Mouse (Mus musculus): Measurements from ENCODE around the gene Mtf2. TPM values are rescaled to one million over a fixed set of nuclear protein-coding genes. Genes with fewer than 3 reads are reported as not detected.
A peak's percentile ranks its signal among the peaks of the same experiment; 100 is the strongest.
"Not testable (repeated sequence)": the region's sequence is repeated elsewhere in the genome, so short reads cannot be mapped to it uniquely, and the experiment has no call there.

Mtf2 gene
- total RNA-seq, 2 experiments from 2014 or later, result 32.2 to 39.2 TPM

DNA sequence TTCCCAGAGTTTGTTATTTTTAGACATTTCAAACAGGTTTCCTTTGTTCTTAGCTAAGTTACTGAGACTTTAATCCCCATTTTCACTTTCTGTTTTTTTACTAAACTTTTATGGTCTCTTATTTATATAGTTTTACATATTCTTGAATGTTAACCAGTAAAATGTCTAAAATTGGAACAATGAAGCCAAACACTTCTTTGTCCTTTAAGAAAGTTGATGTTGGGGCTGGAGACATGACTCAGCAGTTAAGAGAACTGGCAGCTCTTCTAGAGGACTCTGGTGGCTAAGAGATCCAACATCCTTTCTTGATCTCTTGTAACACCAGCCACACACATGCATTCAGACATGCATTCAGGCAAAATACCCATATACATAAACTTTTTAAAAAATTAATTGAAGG lies 14.1 kb downstream of the Mtf2 start:
- no peak for DNase-seq (ENCODE audit: low spot score in 2 of 2)

- DNase-seq (ENCODE audit: low spot score in 2 of 2), result no peak
These were observed 16.9 kb downstream of the Mtf2 start for GRCm38 (mm10) chr5:108082380-108082779.

DNA sequence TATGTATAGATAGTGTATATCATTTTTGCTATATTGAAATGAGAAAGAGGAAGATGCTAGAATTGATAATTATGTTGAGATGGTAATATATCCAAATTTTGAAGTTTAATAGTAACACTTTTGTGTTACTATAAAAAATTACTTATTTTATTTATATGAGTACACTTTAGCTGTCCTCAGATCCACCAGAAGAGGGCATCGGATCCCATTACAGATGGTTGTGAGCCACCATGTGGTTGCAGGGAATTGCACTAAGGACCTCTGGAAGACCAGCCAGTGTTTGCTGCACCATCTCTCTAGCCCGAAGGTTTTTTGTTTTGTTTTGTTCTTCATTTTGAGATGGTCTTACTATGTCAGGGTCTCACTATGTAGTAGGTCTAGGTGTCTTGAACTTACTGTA lies 20.0 kb downstream of the Mtf2 start:
- DNase-seq (ENCODE audit: low spot score in 2 of 2), result no peak

GRCm38 (mm10) chr5:108092731-108093130 lies 27.3 kb downstream of the Mtf2 start:
- not testable (repeated sequence) for DNase-seq (ENCODE audit: low spot score in 2 of 2)

DNA sequence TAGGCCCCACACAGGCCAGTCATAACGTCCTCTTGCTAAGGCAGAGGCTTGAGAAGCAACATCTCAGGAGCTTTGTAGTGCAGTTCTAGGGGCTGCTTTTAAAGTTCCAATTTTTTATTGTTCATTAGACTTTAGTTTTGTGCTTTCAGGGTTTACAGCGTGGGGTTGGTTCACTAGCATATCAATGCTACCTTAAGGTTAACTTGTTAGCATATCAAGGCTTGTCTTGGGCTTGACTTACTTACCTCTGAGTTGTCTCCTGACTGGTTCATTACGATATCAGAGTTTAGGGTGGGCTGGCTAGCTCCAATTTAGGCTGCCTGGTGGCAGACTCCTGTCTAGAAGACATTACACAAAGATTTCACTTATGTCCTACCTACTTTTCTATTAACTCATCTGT lies 32.2 kb downstream of the Mtf2 start:
- DNase-seq (ENCODE audit: low spot score in 2 of 2), result no peak

DNA sequence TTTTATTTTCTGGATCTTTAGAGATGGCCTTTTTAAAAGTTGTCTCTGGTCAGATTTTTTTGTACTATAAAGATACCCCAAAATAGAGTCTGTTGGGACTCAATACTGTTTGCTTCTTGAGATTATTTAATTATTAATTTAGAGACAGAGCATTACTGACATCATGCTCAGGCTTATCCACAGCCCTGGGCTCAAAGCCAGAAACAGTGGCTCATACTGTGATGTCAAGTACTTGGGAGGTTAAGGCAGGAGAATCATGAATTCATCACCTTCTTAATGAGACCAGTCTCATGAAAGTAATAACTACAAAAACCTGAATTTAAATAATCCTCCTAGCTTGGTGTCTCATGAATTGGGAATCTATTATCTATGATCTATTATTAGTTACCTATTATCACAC lies 34.7 kb downstream of the Mtf2 start:
- DNase-seq (ENCODE audit: low spot score in 2 of 2), result no peak

DNA sequence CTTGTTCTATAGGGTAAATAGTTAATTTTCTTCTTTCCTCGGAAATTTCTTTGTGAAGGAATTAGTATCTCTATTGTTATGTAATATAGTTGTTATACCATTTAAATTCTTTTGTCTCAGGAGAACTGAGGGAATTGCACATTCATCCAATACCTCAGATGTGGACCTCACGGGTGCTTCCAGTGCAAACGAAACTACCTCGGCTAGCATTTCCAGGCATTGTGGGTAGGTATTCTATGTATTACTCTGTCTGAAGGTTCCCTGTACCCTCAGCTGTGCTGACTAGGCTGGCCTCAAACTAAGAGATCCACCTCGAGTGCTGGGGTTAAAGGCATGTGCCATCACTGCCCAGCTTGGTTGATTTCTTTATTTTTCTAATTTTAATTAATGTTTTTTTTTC lies 38.8 kb downstream of the Mtf2 start:
- no peak for DNase-seq (ENCODE audit: low spot score in 2 of 2)

DNA sequence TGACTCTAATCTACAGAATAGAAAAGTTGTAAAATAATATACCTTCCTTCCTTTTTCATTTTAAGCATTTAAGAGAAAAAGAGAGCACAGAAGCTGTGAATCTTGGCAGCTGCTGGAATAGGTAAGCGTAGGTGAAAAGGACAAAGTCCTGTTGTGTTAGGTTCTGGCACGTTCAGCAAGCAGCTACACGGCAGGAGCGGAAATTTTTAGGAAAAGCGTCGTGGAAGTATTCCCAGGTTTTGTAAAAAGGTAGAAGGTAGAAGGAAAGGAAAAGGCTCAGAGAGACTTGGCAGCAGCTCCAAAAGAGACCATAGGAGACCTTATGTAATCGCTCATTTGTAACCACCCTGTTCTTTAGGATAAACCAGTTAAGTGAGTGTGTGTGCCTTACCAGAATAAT lies 43.9 kb downstream of the Mtf2 start:
- DNase-seq (ENCODE audit: low spot score in 2 of 2), result no peak

DNA sequence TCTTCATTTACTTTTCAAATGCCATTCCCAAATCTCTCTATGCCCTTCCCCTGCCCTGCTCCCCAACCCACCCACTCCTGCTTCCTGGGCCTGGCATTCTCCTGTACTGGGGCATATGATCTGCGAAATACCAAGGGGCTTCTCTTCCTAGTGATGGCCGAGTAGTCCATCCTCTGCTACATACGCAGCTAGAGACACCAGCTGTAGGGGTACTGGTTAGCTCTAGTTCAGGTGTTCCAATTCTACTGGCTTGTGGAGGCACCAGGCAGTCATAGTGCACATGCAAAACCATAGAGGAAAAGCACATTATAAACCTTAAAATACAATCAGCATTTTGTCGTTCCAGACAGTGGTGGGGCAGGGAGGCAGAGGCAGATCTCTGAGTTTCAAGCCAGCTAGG lies 52.2 kb downstream of the Mtf2 start:
- DNase-seq (ENCODE audit: low spot score in 2 of 2), result no peak

DNA sequence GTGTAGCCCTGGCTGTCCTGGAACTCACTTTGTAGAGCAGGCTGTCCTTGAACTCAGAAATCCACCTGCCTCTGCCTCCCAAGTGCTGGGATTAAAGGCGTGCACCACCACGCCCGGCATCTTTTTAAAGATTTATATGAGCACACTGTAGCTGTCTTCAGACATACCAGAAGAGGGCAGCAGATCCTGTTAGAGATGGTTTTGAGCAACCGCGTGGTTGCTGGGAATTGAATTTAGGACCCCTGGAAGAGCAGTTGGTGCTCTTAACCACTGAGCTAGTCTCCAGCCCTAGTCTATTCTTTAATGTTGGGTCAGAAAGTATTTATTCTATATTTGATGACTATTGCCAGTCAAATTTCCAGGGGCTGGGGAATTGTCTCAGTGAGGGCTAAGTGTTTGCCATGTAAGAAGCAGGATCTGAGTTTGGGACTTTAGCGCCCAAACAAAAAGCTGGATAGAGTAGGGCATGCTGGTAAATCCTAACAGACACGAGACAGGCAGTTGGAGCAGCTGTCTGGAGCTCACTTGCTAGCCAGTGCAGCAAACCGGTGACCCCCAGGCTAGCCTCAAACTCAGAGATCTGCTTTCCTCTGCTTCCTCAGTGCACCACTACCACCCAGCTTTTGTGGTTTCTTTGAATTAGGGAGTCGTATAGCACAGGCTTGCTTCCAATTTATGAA lies 54.9 kb downstream of the Mtf2 start:
- no peak for DNase-seq (ENCODE audit: low spot score in 2 of 2)

DNA sequence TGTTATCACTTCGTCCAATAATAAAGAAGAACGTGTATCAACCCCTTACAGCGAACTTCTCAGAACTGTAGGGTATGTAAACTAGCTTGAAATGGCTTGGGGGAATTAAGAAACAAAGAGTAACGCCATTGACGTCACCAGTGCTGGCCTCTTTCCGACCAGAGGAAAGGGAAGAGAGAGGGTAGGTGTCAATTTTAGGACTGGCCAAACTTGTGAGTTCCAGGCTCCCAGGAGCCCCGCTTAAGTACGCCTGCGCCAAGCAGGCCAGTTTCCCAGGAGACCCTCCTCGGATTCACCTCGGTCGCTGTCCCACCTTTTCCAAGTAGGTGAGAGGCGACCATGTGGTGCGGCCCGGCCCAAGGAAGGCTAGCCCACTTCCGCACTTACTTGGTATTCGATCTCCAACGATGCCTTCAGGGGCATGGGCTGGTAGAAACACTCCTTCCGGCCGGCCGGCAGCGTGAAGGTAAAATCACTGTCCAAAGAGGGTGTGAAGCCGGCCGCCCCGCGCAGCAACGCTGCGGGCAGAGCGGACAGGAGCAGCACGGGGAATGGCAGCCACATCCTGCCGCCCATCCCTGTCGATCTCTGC lies 66.5 kb downstream of the Mtf2 start:
- no peak for DNase-seq (ENCODE audit: low spot score in 2 of 2)

- peak; percentile 93 to 98 for DNase-seq (ENCODE audit: low spot score in 2 of 2)
These were observed 67.2 kb downstream of the Mtf2 start, which contains the start of the genes Tmed5 and Ccdc18 for GRCm38 (mm10) chr5:108132441-108133243. Gene Tmed5 (minus strand): TSS chr5:108132620. Gene Ccdc18 (plus strand): TSS chr5:108132875.

- DNase-seq (ENCODE audit: low spot score in 2 of 2), result no peak
These were observed 87.1 kb downstream of the Mtf2 start for GRCm38 (mm10) chr5:108152592-108152991.

Other genes starting within 250 kb of the Mtf2 start
- gene Ube2d2b, start 235.6 kb upstream of the Mtf2 start, total RNA-seq (2021), result not detected
- gene Evi5, start 190.6 kb upstream of the Mtf2 start, total RNA-seq (2021), result 10 to 100 TPM; 32.0 to 40.3 TPM
- 10 to 100 TPM; 71.1 to 82.8 TPM for gene Rpl5, start 165.2 kb upstream of the Mtf2 start, total RNA-seq (2021)
- 10 to 100 TPM; 40.2 to 49.6 TPM for gene Fam69a, start 78.6 kb upstream of the Mtf2 start, total RNA-seq (2021)
- 10 to 100 TPM; 17.3 to 20.3 TPM for gene Tmed5, start 66.9 kb downstream of the Mtf2 start, total RNA-seq (2021)
- 1 to 10 TPM; 2.2 to 2.6 TPM for gene Ccdc18, start 67.2 kb downstream of the Mtf2 start, total RNA-seq (2021)
- gene Dr1, start 203.2 kb downstream of the Mtf2 start, total RNA-seq (2021), result 10 to 100 TPM; 26.8 to 28.6 TPM
- gene Pigg, start 246.9 kb downstream of the Mtf2 start, total RNA-seq (2021), result 1 to 10 TPM; 4.7 to 5.6 TPM

All from gastrocnemius, postnatal 4 days (tissue).